Mouse (Mus musculus) urinary bladder, postnatal 14 days (tissue): ENCODE data around the gene Mrps2.

Experiments used
- DNase-seq: peaks from one replicate; pipeline ENCODE4 v3.0.0; 2021; ENCODE audit warnings: low spot score

Mrps2 gene

GRCm38 (mm10) chr2:28467860-28468485 is at the start of gene Mrps2:
Gene Mrps2 (plus strand): TSS chr2:28468066.
- DNase-seq: peak; percentile 85

GRCm38 (mm10) chr2:28419898-28420297 is 48.0 kb upstream of the Mrps2 start:
- DNase-seq: peak; percentile 92

GRCm38 (mm10) chr2:28423167-28423566 is 44.7 kb upstream of the Mrps2 start:
- DNase-seq: peak; percentile 49

GRCm38 (mm10) chr2:28427226-28427625 is 40.6 kb upstream of the Mrps2 start:
- no peak for DNase-seq

GRCm38 (mm10) chr2:28430846-28431245 is 37.0 kb upstream of the Mrps2 start:
- DNase-seq: no peak

GRCm38 (mm10) chr2:28432811-28433210 is 35.1 kb upstream of the Mrps2 start:
- peak; percentile 24 for DNase-seq

GRCm38 (mm10) chr2:28433512-28433911 is 34.4 kb upstream of the Mrps2 start:
- no peak for DNase-seq

- no peak for DNase-seq
Observed at GRCm38 (mm10) chr2:28435401-28435800, 32.5 kb upstream of the Mrps2 start.

- no peak for DNase-seq
Observed at GRCm38 (mm10) chr2:28440842-28441241, 27.0 kb upstream of the Mrps2 start.

- DNase-seq: no peak
Observed at GRCm38 (mm10) chr2:28445082-28445481, 22.8 kb upstream of the Mrps2 start.

- DNase-seq: no peak
Observed at GRCm38 (mm10) chr2:28446181-28446514, 21.7 kb upstream of the Mrps2 start.

- DNase-seq: peak; percentile 26
Observed at GRCm38 (mm10) chr2:28446515-28447314, 21.2 kb upstream of the Mrps2 start, which contains the start of gene Ppp1r26. Gene Ppp1r26 (plus strand): TSS chr2:28446800.

GRCm38 (mm10) chr2:28447315-28447670 is 20.6 kb upstream of the Mrps2 start:
- no peak for DNase-seq

GRCm38 (mm10) chr2:28451663-28452062 is 16.2 kb upstream of the Mrps2 start:
- no peak for DNase-seq

- no peak for DNase-seq
Observed at GRCm38 (mm10) chr2:28453539-28453938, 14.3 kb upstream of the Mrps2 start.

- DNase-seq: no peak
Observed at GRCm38 (mm10) chr2:28456616-28457015, 11.2 kb upstream of the Mrps2 start.

- DNase-seq: peak; percentile 47
Observed at GRCm38 (mm10) chr2:28463919-28464318, 3.9 kb upstream of the Mrps2 start.

GRCm38 (mm10) chr2:28464919-28465318 is 2.9 kb upstream of the Mrps2 start:
- DNase-seq: no peak

- DNase-seq: peak; percentile 76
Observed at GRCm38 (mm10) chr2:28465836-28466518, 1.9 kb upstream of the Mrps2 start, which contains the start of gene 1700007K13Rik. Gene 1700007K13Rik (minus strand): TSS chr2:28466332.

- no peak for DNase-seq
Observed at GRCm38 (mm10) chr2:28468486-28469225, 790 bp downstream of the Mrps2 start.

GRCm38 (mm10) chr2:28469461-28469860 is 1.6 kb downstream of the Mrps2 start:
- DNase-seq: no peak

- no peak for DNase-seq
Observed at GRCm38 (mm10) chr2:28470591-28470990, 2.7 kb downstream of the Mrps2 start.
